27 mouse cellular contexts compared by ENCODE assay signal in the genomic region with DNA sequence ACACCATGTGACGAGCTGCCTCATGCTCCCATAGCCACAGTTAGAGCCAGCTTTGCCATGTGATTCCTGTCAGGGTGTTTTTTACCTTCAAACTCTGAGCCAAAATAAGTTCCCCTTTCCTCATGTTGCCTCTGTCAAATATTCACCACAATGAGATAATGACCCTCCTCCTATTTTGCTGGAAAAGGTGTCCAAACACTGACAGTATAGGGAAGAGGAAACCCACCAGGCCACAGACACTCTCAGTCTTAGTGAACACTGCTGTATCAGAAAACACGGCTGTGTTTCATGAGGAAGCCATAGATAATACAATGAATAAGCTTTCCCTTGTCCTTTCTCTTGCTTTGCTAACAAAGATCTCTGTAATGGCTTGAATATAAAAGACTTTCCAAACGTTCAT.
DNase-seq lines count a peak whose midpoint lies in the region; ATAC-seq lines count a peak whose summit lies in the region.
"Had no signal": no experiment of that assay in that cellular context is flagged by ENCODE, and none has a peak within 500 bp of the region (broad histone marks: within the 10 kb centered on the region; RNA-seq: fewer than 3 reads in every experiment).

No protein-coding gene starts in this region.

- peak; percentile 71 for ATAC-seq in granulocyte monocyte progenitor cell, adult 5-6 weeks (replicated peaks; ENCODE audit: poor library complexity, severe bottlenecking)
- no peak for ATAC-seq in frontal cortex, adult (ENCODE audit: low TSS enrichment)
- ATAC-seq: forebrain, embryonic 13.5 days; forebrain, embryonic 16.5 days; Patski had no signal

- peak; percentile 13 for DNase-seq in MEL-GATA-1-ER (ENCODE audit: extremely low read depth, low read depth)
- peak; percentile 1 for DNase-seq in splenic B cell, adult 2 months (ENCODE audit: low read depth, low spot score)
- no peak for DNase-seq in kidney, adult 9 months
- no peak for DNase-seq in spleen, postnatal 10 days (ENCODE audit: low spot score in 2 of 2)
- DNase-seq: adrenal gland, postnatal 10 days; adrenal gland, postnatal 36 days; cerebellum, adult 11 months; cerebellum, adult 2 months; cerebellum, postnatal 10 days; cerebellum, postnatal 36 days; gastrocnemius, adult 2 months; gastrocnemius, postnatal 14 days; heart, adult 18-20 months; heart, postnatal 10 days; heart, postnatal 36 days; kidney, adult 11 months had no signal

- H3K27me3 ChIP-seq in splenic B cell, adult 2 months (ENCODE audit: control insufficient read depth, insufficient read depth, low read length, poor library complexity, severe bottlenecking): no peaks in the 10 kb centered on the region
- H3K27me3 ChIP-seq: forebrain, embryonic 13.5 days; heart, embryonic 12.5 days; heart, embryonic 15.5 days; hindbrain, embryonic 12.5 days; hindbrain, embryonic 15.5 days had no signal

- H3K36me3 ChIP-seq in splenic B cell, adult 2 months (ENCODE audit: control insufficient read depth, insufficient read depth, low read length, poor library complexity, severe bottlenecking): no peaks in the 10 kb centered on the region
- H3K36me3 ChIP-seq: forebrain, embryonic 10.5 days; G1E; heart, embryonic 12.5 days; heart, embryonic 15.5 days; hindbrain, embryonic 12.5 days; hindbrain, embryonic 15.5 days had no signal

Comparison
In these comparisons a context has a peak if more than half of its experiments do, and no peak if none do; other contexts are left out.
1. DNase-seq: peak in MEL-GATA-1-ER (single experiment) and splenic B cell, adult 2 months (single experiment); none in kidney, adult 9 months (single experiment) and spleen, postnatal 10 days (0 of 2).